Mouse (Mus musculus): ENCODE results near the gene Kazn. TPM values are rescaled to one million over a fixed set of nuclear protein-coding genes. Genes with fewer than 3 reads are reported as not detected.

Kazn gene
- polyA plus RNA-seq, 1 experiment from 2014 or later: 16.4 TPM

DNA sequence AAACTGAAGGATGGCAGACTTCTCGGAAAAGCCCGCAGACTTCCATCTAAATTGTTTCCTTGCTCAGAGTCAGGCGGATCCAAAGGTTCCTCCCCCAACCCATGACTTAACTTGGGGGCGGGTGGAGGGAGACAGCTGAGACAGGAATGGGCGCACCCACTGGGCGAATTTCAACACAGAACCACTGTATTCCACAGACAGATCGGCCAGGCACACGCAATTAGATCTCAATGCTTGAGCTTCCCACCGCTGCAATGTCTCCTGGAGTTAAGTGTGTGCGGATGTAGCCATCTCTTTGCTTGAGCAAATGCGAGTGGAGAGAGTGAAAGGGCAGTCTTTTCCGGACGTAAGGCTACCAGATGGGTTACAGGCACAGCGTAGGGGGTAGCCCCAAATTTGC is 1.2 kb downstream of the Kazn start:
- Histone ChIP-seq H3K27ac (peak overlapping the region; percentile 78), H3K36me3 (ENCODE audit: insufficient read depth, low read length) (no peaks in the 10 kb centered on the region), H3K4me1 (replicated peaks; ENCODE audit: insufficient read depth, low read length) (peaks cover 20% of the 10 kb centered on the region), H3K27me3 (ENCODE audit: insufficient read depth, low read length) (no peaks in the 10 kb centered on the region), H3K4me3 (replicated peaks; ENCODE audit: low read depth, low read length) (peak overlapping the region; percentile 67), H3K9me3 (replicated peaks; ENCODE audit: low read length) (no peaks in the 10 kb centered on the region), H3K4me2 (ENCODE audit: low read length) (peak overlapping the region; percentile 76), H3K9ac (ENCODE audit: low read depth, low read length) (peak overlapping the region; percentile 72)
- TF ChIP-seq CTCF (IDR thresholded peaks at IDR 0.05; ENCODE audit: low read depth): no peak
- WGBS: 6% methylated on average over 14 of the region's 14 CpGs
- no peak for ATAC-seq (replicated peaks; ENCODE audit: low FRiP score, low read depth)
- peak; percentile 63 for DNase-seq (ENCODE audit: low spot score)

DNA sequence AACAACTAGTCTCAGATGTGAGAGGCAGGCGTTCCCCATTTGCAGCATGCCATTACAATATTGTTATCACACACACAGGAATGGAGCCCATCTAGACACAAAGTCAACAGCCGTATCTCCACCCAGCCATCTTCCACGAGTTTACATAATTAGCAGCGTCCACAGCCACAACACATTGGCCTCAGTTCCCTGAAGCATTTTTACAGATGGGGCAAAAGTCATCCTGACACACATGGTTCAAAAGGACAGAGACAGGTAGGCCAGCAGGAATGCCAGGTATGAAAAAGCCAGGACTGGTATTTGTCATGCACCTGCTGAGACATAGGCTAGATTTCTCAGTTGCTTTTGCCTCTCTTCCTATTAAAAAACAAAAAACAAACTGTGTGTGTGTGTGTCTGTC is 2.5 kb downstream of the Kazn start:
- H3K36me3 ChIP-seq (ENCODE audit: insufficient read depth, low read length): no peaks in the 10 kb centered on the region
- DNase-seq (ENCODE audit: low spot score): no peak
- no peak overlapping the region for H3K27ac ChIP-seq
- no peak overlapping the region for H3K9ac ChIP-seq (ENCODE audit: low read depth, low read length)
- TF ChIP-seq CTCF (IDR thresholded peaks at IDR 0.05; ENCODE audit: low read depth): no peak
- H3K27me3 ChIP-seq (ENCODE audit: insufficient read depth, low read length): no peaks in the 10 kb centered on the region
- no peak overlapping the region for H3K4me3 ChIP-seq (replicated peaks; ENCODE audit: low read depth, low read length)
- ATAC-seq (replicated peaks; ENCODE audit: low FRiP score, low read depth): no peak
- no peaks in the 10 kb centered on the region for H3K9me3 ChIP-seq (replicated peaks; ENCODE audit: low read length)
- peaks cover 23% of the 10 kb centered on the region for H3K4me1 ChIP-seq (replicated peaks; ENCODE audit: insufficient read depth, low read length)
- no peak overlapping the region for H3K4me2 ChIP-seq (ENCODE audit: low read length)
- 69% methylated on average over 4 of the region's 4 CpGs for WGBS

DNA sequence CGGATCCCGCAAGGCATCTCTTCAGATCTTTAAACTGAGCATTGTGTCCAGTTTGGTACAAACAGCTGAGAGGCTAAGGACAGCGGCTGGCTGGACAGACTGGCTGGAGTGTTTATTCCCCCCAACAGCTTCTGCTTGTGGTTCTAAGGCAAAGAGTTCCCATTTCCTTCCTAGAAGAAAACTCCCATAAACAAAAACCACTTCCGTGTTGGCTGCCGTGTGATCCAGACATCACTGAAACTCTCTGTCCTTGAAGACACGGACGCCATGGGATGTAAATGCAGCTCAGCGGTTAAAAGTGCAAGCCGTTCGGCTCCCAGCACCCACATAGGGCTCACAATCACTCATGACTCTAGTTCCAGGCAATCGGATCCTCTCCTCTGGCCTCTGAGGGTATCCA is 3.8 kb downstream of the Kazn start:
- H3K4me2 ChIP-seq (ENCODE audit: low read length): no peak overlapping the region
- DNase-seq (ENCODE audit: low spot score): no peak

DNA sequence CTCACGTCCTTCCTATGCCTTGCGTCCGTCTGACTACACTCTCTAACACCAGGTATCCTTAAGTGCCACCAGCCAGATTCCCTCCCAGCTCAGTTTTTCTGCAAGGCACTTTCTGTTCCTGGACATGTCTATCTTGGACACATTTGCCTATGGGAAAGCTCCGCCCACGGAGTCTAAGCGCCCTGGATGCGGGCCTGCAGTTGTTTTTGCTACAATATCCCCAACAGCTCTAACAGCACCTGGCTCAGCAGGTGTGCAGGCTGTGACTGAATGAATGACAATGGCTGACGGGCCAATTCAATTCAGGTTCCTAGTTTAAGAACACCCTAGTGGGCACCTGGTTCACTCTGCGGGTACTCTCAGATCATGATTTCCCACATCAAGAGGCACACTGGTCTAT is 4.4 kb downstream of the Kazn start:
- no peak for DNase-seq (ENCODE audit: low spot score)
- H3K4me3 ChIP-seq (replicated peaks; ENCODE audit: low read depth, low read length): no peak overlapping the region
- H3K27me3 ChIP-seq (ENCODE audit: insufficient read depth, low read length): no peaks in the 10 kb centered on the region
- TF ChIP-seq CTCF (IDR thresholded peaks at IDR 0.05; ENCODE audit: low read depth): no peak
- peaks cover 31% of the 10 kb centered on the region for H3K4me1 ChIP-seq (replicated peaks; ENCODE audit: insufficient read depth, low read length)
- H3K4me2 ChIP-seq (ENCODE audit: low read length): no peak overlapping the region
- H3K27ac ChIP-seq: no peak overlapping the region
- 77% methylated on average over 9 of the region's 9 CpGs for WGBS
- H3K9ac ChIP-seq (ENCODE audit: low read depth, low read length): no peak overlapping the region
- no peaks in the 10 kb centered on the region for H3K36me3 ChIP-seq (ENCODE audit: insufficient read depth, low read length)
- no peaks in the 10 kb centered on the region for H3K9me3 ChIP-seq (replicated peaks; ENCODE audit: low read length)
- no peak for ATAC-seq (replicated peaks; ENCODE audit: low FRiP score, low read depth)

More for the DNA sequence above, 3.8 kb downstream of the Kazn start:
- Histone ChIP-seq H3K9me3 (replicated peaks; ENCODE audit: low read length) (no peaks in the 10 kb centered on the region), H3K4me1 (replicated peaks; ENCODE audit: insufficient read depth, low read length) (peaks cover 27% of the 10 kb centered on the region), H3K9ac (ENCODE audit: low read depth, low read length) (no peak overlapping the region), H3K36me3 (ENCODE audit: insufficient read depth, low read length) (no peaks in the 10 kb centered on the region), H3K4me3 (replicated peaks; ENCODE audit: low read depth, low read length) (no peak overlapping the region), H3K27ac (no peak overlapping the region), H3K27me3 (ENCODE audit: insufficient read depth, low read length) (no peaks in the 10 kb centered on the region)
- no peak for ATAC-seq (replicated peaks; ENCODE audit: low FRiP score, low read depth)
- TF ChIP-seq CTCF (IDR thresholded peaks at IDR 0.05; ENCODE audit: low read depth): no peak
- WGBS: 75% methylated on average over 11 of the region's 11 CpGs

DNA sequence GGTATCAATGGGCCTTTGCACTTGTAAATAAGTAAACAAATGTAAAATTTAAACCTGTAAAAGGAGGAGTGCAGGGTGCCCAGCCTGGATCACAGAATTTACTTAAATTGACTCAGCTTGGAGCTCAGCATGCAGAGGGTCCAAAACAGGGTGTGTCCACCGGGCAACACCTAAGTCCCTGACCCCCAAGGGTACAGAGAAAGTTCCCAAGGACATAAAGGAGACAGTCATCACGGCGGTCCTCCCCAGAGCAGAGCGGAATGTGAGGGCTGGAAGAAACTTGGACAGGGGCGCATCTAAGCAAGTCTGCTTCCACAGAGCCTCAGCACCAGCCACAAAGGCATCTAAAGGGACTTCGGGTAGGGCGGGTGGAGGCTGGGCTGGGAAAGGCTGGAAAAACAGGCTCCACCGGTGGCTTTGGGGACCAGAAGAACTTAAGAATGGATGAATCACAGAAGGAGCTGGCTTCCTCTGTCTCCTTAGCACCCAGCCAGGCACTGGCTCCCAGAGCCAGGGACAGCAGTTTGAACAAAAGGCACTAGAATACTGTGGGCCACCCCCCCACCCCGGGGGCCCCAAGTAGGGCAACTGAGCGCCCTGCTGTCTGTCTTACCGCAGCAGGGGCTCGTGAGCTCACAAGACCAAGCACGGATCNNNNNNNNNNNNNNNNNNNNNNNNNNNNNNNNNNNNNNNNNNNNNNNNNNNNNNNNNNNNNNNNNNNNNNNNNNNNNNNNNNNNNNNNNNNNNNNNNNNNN is 10.2 kb downstream of the Kazn start:
- Histone ChIP-seq H3K36me3 (ENCODE audit: insufficient read depth, low read length) (no peaks in the 10 kb centered on the region), H3K9ac (ENCODE audit: low read depth, low read length) (no peak overlapping the region), H3K4me1 (replicated peaks; ENCODE audit: insufficient read depth, low read length) (peaks cover 47% of the 10 kb centered on the region), H3K4me3 (replicated peaks; ENCODE audit: low read depth, low read length) (no peak overlapping the region), H3K27ac (0 out of 2 replicates have a peak overlapping the region, but pooled peaks have one; percentile 65), H3K9me3 (replicated peaks; ENCODE audit: low read length) (no peaks in the 10 kb centered on the region), H3K27me3 (ENCODE audit: insufficient read depth, low read length) (no peaks in the 10 kb centered on the region), H3K4me2 (ENCODE audit: low read length) (no peak overlapping the region)
- TF ChIP-seq CTCF (IDR thresholded peaks at IDR 0.05; ENCODE audit: low read depth): no peak
- 37% methylated on average over 13 of the region's 13 CpGs for WGBS
- DNase-seq (ENCODE audit: low spot score): no peak
- ATAC-seq (replicated peaks; ENCODE audit: low FRiP score, low read depth): peak; percentile 22

DNA sequence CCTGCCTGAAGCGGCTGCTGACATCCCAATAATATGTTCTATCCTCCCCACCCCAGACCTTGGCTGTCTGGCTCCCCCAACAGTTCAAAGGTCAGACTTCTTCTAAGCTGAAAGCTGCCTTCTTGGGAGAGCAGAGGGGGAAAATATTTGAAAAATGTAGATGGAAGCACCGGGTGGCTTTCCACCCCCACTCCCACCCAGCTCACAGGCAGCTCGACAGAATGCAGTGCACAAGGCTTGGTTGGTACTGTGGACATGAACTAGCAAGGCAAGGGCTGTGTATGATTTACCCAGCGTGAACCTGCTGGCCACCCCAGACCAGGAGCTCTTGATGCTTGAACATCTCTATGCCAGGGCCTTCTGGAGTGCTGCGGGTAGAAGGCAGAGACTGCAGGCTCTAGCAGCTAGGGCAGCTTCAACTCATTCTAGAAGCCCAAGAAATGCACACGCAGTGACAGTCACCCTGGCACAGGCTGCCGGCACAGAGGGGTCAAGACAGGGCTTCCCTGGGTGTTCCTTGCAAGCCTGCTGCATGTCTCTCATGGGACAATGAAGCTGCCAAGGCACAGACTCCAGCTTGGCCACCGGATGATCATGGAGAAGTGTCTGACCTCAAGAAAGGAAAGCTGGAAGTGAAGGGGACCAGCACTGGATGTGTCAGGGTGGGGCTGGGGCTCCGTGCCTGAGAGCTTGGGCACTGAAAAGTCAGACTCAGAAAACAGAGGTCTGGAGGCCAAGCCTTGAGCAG is 15.1 kb downstream of the Kazn start:
- Histone ChIP-seq H3K4me2 (ENCODE audit: low read length) (no peak overlapping the region), H3K9me3 (replicated peaks; ENCODE audit: low read length) (no peaks in the 10 kb centered on the region), H3K27ac (peak overlapping the region; percentile 85), H3K36me3 (ENCODE audit: insufficient read depth, low read length) (no peaks in the 10 kb centered on the region), H3K4me1 (replicated peaks; ENCODE audit: insufficient read depth, low read length) (peaks cover 71% of the 10 kb centered on the region), H3K27me3 (ENCODE audit: insufficient read depth, low read length) (no peaks in the 10 kb centered on the region), H3K9ac (ENCODE audit: low read depth, low read length) (no peak overlapping the region), H3K4me3 (replicated peaks; ENCODE audit: low read depth, low read length) (no peak overlapping the region)
- ATAC-seq (replicated peaks; ENCODE audit: low FRiP score, low read depth) (peak; percentile 41), DNase-seq (ENCODE audit: low spot score) (peak; percentile 74)
- 40% methylated on average over 9 of the region's 9 CpGs for WGBS
- TF ChIP-seq CTCF (IDR thresholded peaks at IDR 0.05; ENCODE audit: low read depth): no peak

Data from kidney, postnatal 0 days (tissue).